Mouse (Mus musculus) heart, postnatal 0 days (tissue): Measurements from ENCODE around the gene Tuba1a.

Experiments
- CTCF ChIP-seq: IDR thresholded peaks from 2 replicates; pipeline ENCODE4 v1.5.1; 2016; ENCODE audit warnings: antibody characterized with exemption, control low read depth, low read depth
- EP300 ChIP-seq: IDR thresholded peaks from 2 replicates; pipeline ENCODE4 v1.6.1; 2016; ENCODE audit warnings: antibody characterized with exemption, low read depth

GRCm38 (mm10) chr15:98917091-98917490, 36.4 kb downstream of the Tuba1a start:
- TF ChIP-seq CTCF (no peak), EP300 (no peak)
